Mouse (Mus musculus): ENCODE measurements around the gene Msh4. TPM values are rescaled to one million over a fixed set of nuclear protein-coding genes. Genes with fewer than 3 reads are reported as not detected.
A peak's percentile ranks its signal among the peaks of the same experiment; 100 is the strongest.

Msh4 gene
- polyA plus RNA-seq, 1 experiment from 2014 or later: 0.24 TPM

GRCm38 (mm10) chr3:153844757-153845156, 61.2 kb downstream of the Msh4 start:
- Histone ChIP-seq H3K4me2 (ENCODE audit: low read length) (no peak overlapping the region), H3K9ac (replicated peaks; ENCODE audit: low read depth, low read length) (no peak overlapping the region), H3K9me3 (ENCODE audit: control insufficient read depth, low read length) (no peaks in the 10 kb centered on the region), H3K27ac (ENCODE audit: low read length) (no peak overlapping the region), H3K36me3 (ENCODE audit: control insufficient read depth, insufficient read depth) (no peaks in the 10 kb centered on the region), H3K27me3 (replicated peaks; ENCODE audit: control insufficient read depth, insufficient read depth, low read length) (no peaks in the 10 kb centered on the region), H3K4me1 (replicated peaks; ENCODE audit: control insufficient read depth, insufficient read depth, low read length) (no peaks in the 10 kb centered on the region), H3K4me3 (replicated peaks; ENCODE audit: low read length) (no peak overlapping the region)
- 94% methylated on average over 9 of the region's 9 CpGs for WGBS
- ATAC-seq: no peak

GRCm38 (mm10) chr3:153844030-153844429, 61.9 kb downstream of the Msh4 start, which contains the start of gene Asb17:
Gene Asb17, plus strand, starts transcription at chr3:153844209.
- Histone ChIP-seq H3K36me3 (ENCODE audit: control insufficient read depth, insufficient read depth) (no peaks in the 10 kb centered on the region), H3K27ac (ENCODE audit: low read length) (no peak within 1 kb of the TSS), H3K4me1 (replicated peaks; ENCODE audit: control insufficient read depth, insufficient read depth, low read length) (no peaks in the 10 kb centered on the region), H3K4me2 (ENCODE audit: low read length) (no peak within 1 kb of the TSS), H3K27me3 (replicated peaks; ENCODE audit: control insufficient read depth, insufficient read depth, low read length) (no peaks in the 10 kb centered on the region), H3K9me3 (ENCODE audit: control insufficient read depth, low read length) (no peaks in the 10 kb centered on the region), H3K4me3 (replicated peaks; ENCODE audit: low read length) (no peak within 1 kb of the TSS), H3K9ac (replicated peaks; ENCODE audit: low read depth, low read length) (no peak within 1 kb of the TSS)
- WGBS: 89% methylated on average over 10 of the region's 10 CpGs
- no peak for ATAC-seq

GRCm38 (mm10) chr3:153837593-153837992, 68.3 kb downstream of the Msh4 start:
- no peaks in the 10 kb centered on the region for H3K27me3 ChIP-seq (replicated peaks; ENCODE audit: control insufficient read depth, insufficient read depth, low read length)
- WGBS: 81% methylated on average over 4 of the region's 4 CpGs
- no peak overlapping the region for H3K9ac ChIP-seq (replicated peaks; ENCODE audit: low read depth, low read length)
- H3K4me1 ChIP-seq (replicated peaks; ENCODE audit: control insufficient read depth, insufficient read depth, low read length): no peaks in the 10 kb centered on the region
- H3K4me2 ChIP-seq (ENCODE audit: low read length): no peak overlapping the region
- H3K27ac ChIP-seq (ENCODE audit: low read length): no peak overlapping the region
- H3K36me3 ChIP-seq (ENCODE audit: control insufficient read depth, insufficient read depth): no peaks in the 10 kb centered on the region
- no peak overlapping the region for H3K4me3 ChIP-seq (replicated peaks; ENCODE audit: low read length)
- no peaks in the 10 kb centered on the region for H3K9me3 ChIP-seq (ENCODE audit: control insufficient read depth, low read length)
- ATAC-seq: no peak

GRCm38 (mm10) chr3:153836316-153836715, 69.6 kb downstream of the Msh4 start:
- Histone ChIP-seq H3K27me3 (replicated peaks; ENCODE audit: control insufficient read depth, insufficient read depth, low read length) (no peaks in the 10 kb centered on the region), H3K27ac (ENCODE audit: low read length) (no peak overlapping the region), H3K9me3 (ENCODE audit: control insufficient read depth, low read length) (no peaks in the 10 kb centered on the region), H3K9ac (replicated peaks; ENCODE audit: low read depth, low read length) (no peak overlapping the region), H3K4me2 (ENCODE audit: low read length) (no peak overlapping the region), H3K4me3 (replicated peaks; ENCODE audit: low read length) (no peak overlapping the region), H3K36me3 (ENCODE audit: control insufficient read depth, insufficient read depth) (no peaks in the 10 kb centered on the region), H3K4me1 (replicated peaks; ENCODE audit: control insufficient read depth, insufficient read depth, low read length) (no peaks in the 10 kb centered on the region)
- WGBS: 83% methylated on average over 3 of the region's 3 CpGs
- ATAC-seq: no peak

- Histone ChIP-seq H3K4me2 (ENCODE audit: low read length) (no peak overlapping the region), H3K27ac (ENCODE audit: low read length) (no peak overlapping the region), H3K9me3 (ENCODE audit: control insufficient read depth, low read length) (no peaks in the 10 kb centered on the region), H3K4me3 (replicated peaks; ENCODE audit: low read length) (no peak overlapping the region), H3K4me1 (replicated peaks; ENCODE audit: control insufficient read depth, insufficient read depth, low read length) (no peaks in the 10 kb centered on the region), H3K36me3 (ENCODE audit: control insufficient read depth, insufficient read depth) (no peaks in the 10 kb centered on the region), H3K9ac (replicated peaks; ENCODE audit: low read depth, low read length) (no peak overlapping the region), H3K27me3 (replicated peaks; ENCODE audit: control insufficient read depth, insufficient read depth, low read length) (no peaks in the 10 kb centered on the region)
- 61% methylated on average over 7 of the region's 7 CpGs for WGBS
- 0 out of 2 replicates have a peak, but pooled peaks have one; percentile 36 for ATAC-seq
Measured at GRCm38 (mm10) chr3:153835455-153836086, 70.4 kb downstream of the Msh4 start.

GRCm38 (mm10) chr3:153834071-153834470, 71.9 kb downstream of the Msh4 start:
- H3K4me3 ChIP-seq (replicated peaks; ENCODE audit: low read length): no peak overlapping the region
- WGBS: 91% methylated on average over 4 of the region's 4 CpGs
- H3K4me2 ChIP-seq (ENCODE audit: low read length): no peak overlapping the region
- ATAC-seq: no peak
- H3K27ac ChIP-seq (ENCODE audit: low read length): no peak overlapping the region
- no peaks in the 10 kb centered on the region for H3K27me3 ChIP-seq (replicated peaks; ENCODE audit: control insufficient read depth, insufficient read depth, low read length)
- H3K4me1 ChIP-seq (replicated peaks; ENCODE audit: control insufficient read depth, insufficient read depth, low read length): no peaks in the 10 kb centered on the region
- H3K9me3 ChIP-seq (ENCODE audit: control insufficient read depth, low read length): no peaks in the 10 kb centered on the region
- no peak overlapping the region for H3K9ac ChIP-seq (replicated peaks; ENCODE audit: low read depth, low read length)
- H3K36me3 ChIP-seq (ENCODE audit: control insufficient read depth, insufficient read depth): no peaks in the 10 kb centered on the region

- H3K4me3 ChIP-seq (replicated peaks; ENCODE audit: low read length): no peak overlapping the region
- H3K9me3 ChIP-seq (ENCODE audit: control insufficient read depth, low read length): no peaks in the 10 kb centered on the region
- 49% methylated on average over 6 of the region's 6 CpGs for WGBS
- no peak overlapping the region for H3K4me2 ChIP-seq (ENCODE audit: low read length)
- H3K27me3 ChIP-seq (replicated peaks; ENCODE audit: control insufficient read depth, insufficient read depth, low read length): no peaks in the 10 kb centered on the region
- H3K36me3 ChIP-seq (ENCODE audit: control insufficient read depth, insufficient read depth): no peaks in the 10 kb centered on the region
- H3K4me1 ChIP-seq (replicated peaks; ENCODE audit: control insufficient read depth, insufficient read depth, low read length): no peaks in the 10 kb centered on the region
- H3K9ac ChIP-seq (replicated peaks; ENCODE audit: low read depth, low read length): no peak overlapping the region
- ATAC-seq: no peak
- no peak overlapping the region for H3K27ac ChIP-seq (ENCODE audit: low read length)
Measured at GRCm38 (mm10) chr3:153832654-153832945, 73.3 kb downstream of the Msh4 start.

- Histone ChIP-seq H3K9ac (replicated peaks; ENCODE audit: low read depth, low read length) (no peak overlapping the region), H3K36me3 (ENCODE audit: control insufficient read depth, insufficient read depth) (no peaks in the 10 kb centered on the region), H3K4me3 (replicated peaks; ENCODE audit: low read length) (no peak overlapping the region), H3K4me1 (replicated peaks; ENCODE audit: control insufficient read depth, insufficient read depth, low read length) (no peaks in the 10 kb centered on the region), H3K4me2 (ENCODE audit: low read length) (no peak overlapping the region), H3K9me3 (ENCODE audit: control insufficient read depth, low read length) (no peaks in the 10 kb centered on the region), H3K27ac (ENCODE audit: low read length) (no peak overlapping the region), H3K27me3 (replicated peaks; ENCODE audit: control insufficient read depth, insufficient read depth, low read length) (no peaks in the 10 kb centered on the region)
- ATAC-seq: no peak
- WGBS: 85% methylated on average over 4 of the region's 4 CpGs
Measured at GRCm38 (mm10) chr3:153831873-153832653, 73.9 kb downstream of the Msh4 start.

- WGBS: 83% methylated on average over 11 of the region's 11 CpGs
- no peak overlapping the region for H3K4me2 ChIP-seq (ENCODE audit: low read length)
- H3K4me1 ChIP-seq (replicated peaks; ENCODE audit: control insufficient read depth, insufficient read depth, low read length): no peaks in the 10 kb centered on the region
- H3K9me3 ChIP-seq (ENCODE audit: control insufficient read depth, low read length): no peaks in the 10 kb centered on the region
- no peak for ATAC-seq
- H3K27ac ChIP-seq (ENCODE audit: low read length): no peak overlapping the region
- H3K9ac ChIP-seq (replicated peaks; ENCODE audit: low read depth, low read length): no peak overlapping the region
- no peaks in the 10 kb centered on the region for H3K27me3 ChIP-seq (replicated peaks; ENCODE audit: control insufficient read depth, insufficient read depth, low read length)
- H3K4me3 ChIP-seq (replicated peaks; ENCODE audit: low read length): no peak overlapping the region
- H3K36me3 ChIP-seq (ENCODE audit: control insufficient read depth, insufficient read depth): no peaks in the 10 kb centered on the region
Measured at GRCm38 (mm10) chr3:153831014-153831872, 74.7 kb downstream of the Msh4 start.

Data from forebrain, embryonic 16.5 days (tissue).